Mouse (Mus musculus) bone marrow macrophage, adult 2 months (primary cell): ENCODE results near the gene Gm38431.

Experiments used
- CTCF ChIP-seq: IDR thresholded peaks from 2 replicates; pipeline ENCODE4 v1.5.1; 2012; ENCODE audit warnings: low read depth, mild to moderate bottlenecking, low read length, moderate library complexity
- POLR2A ChIP-seq: IDR thresholded peaks from 2 replicates; pipeline ENCODE4 v1.6.1; 2012; ENCODE audit warnings: mild to moderate bottlenecking, low read depth, low read length, borderline replicate concordance

GRCm38 (mm10) chr9:21104814-21105213, 13.0 kb upstream of the Gm38431 start:
- TF ChIP-seq CTCF: no peak
- TF ChIP-seq POLR2A: no peak
